Mouse (Mus musculus): ENCODE data around the gene Them5.

DNA sequence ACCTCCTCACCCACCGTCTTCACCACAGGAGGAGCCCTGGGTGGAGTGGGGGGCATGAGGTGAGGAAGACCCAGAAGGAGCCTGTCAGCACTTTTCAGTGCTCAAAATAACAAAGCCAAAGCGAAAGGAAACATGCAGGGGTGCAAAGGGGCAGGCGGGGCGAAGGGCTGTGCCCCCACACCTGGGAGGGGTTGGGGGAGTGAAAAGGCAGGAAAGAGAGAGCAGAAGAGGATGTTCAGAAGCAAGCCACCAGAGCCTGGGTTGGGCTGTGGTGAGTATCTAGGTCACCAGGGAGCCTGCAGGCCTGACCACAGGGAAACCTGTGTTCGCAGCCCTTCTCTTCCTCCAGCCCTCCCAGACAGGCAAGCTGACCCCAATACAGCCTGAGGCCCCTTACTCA is 46.1 kb downstream of the Them5 start:
- TF ChIP-seq CTCF (IDR thresholded peaks at IDR 0.05; ENCODE audit: low read depth, low read length) (no peak), GATA1 (IDR thresholded peaks at IDR 0.05; ENCODE audit: borderline replicate concordance, low read length) (no peak)
